Comparison of ENCODE assay signal across 10 mouse cellular contexts in the genomic region with DNA sequence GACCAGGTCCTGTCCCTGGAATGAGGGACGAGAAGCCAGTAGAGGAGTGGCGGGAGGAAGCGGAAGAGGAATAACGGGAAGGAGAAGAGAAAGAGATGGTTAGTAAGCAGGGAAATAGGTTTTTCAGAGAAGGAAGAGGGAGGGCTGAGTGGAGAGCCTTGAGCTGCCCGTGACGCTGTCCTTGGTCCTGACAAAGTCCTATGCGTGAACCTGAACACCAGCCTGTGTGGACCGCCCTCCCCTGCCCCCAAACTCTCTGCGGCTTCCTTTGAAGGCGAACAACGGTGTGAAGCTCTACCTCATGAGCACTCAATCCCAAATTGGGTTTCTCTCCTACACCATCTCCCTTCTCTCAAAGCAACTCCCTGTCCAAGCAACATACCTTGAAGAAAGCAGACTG. TPM values are rescaled to one million over a fixed set of nuclear protein-coding genes. Genes with fewer than 3 reads are reported as not detected.
DNase-seq lines count a peak whose midpoint lies in the region; ATAC-seq lines count a peak whose summit lies in the region.
"Had no signal": no experiment of that assay in that cellular context is flagged by ENCODE, and none has a peak within 500 bp of the region (broad histone marks: within the 10 kb centered on the region; RNA-seq: fewer than 3 reads in every experiment).

No protein-coding gene starts in this region.

- H3K36me3 ChIP-seq in midbrain, embryonic 11.5 days (ENCODE audit: control insufficient read depth, insufficient read depth, low read length): no peaks in the 10 kb centered on the region
- H3K36me3 ChIP-seq in midbrain, embryonic 16.5 days (ENCODE audit: control insufficient read depth, insufficient read depth, low read length): no peaks in the 10 kb centered on the region
- H3K36me3 ChIP-seq: stomach, embryonic 15.5 days had no signal

- no peak overlapping the region for H3K4me3 ChIP-seq in midbrain, embryonic 11.5 days (ENCODE audit: low read depth, low read length)
- H3K4me3 ChIP-seq in midbrain, embryonic 16.5 days (ENCODE audit: low read depth, low read length): no peak overlapping the region
- H3K4me3 ChIP-seq: stomach, embryonic 15.5 days had no signal

- H3K9me3 ChIP-seq in midbrain, embryonic 11.5 days (ENCODE audit: control insufficient read depth, low read length): no peaks in the 10 kb centered on the region
- no peaks in the 10 kb centered on the region for H3K9me3 ChIP-seq in midbrain, embryonic 16.5 days (replicated peaks; ENCODE audit: control insufficient read depth, low read length, poor library complexity, severe bottlenecking)
- H3K9me3 ChIP-seq: stomach, embryonic 15.5 days had no signal

- H3K9ac ChIP-seq in midbrain, embryonic 11.5 days (ENCODE audit: low read length): no peak overlapping the region
- no peak overlapping the region for H3K9ac ChIP-seq in midbrain, embryonic 16.5 days (ENCODE audit: low read depth, low read length)
- H3K9ac ChIP-seq: stomach, embryonic 15.5 days had no signal

- no peak overlapping the region for H3K27ac ChIP-seq in midbrain, embryonic 11.5 days (ENCODE audit: low read depth, low read length)
- H3K27ac ChIP-seq in midbrain, embryonic 16.5 days (ENCODE audit: low read length): no peak overlapping the region
- H3K27ac ChIP-seq: macrophage; stomach, embryonic 15.5 days had no signal

- H3K4me2 ChIP-seq in midbrain, embryonic 11.5 days: no peak overlapping the region
- no peak overlapping the region for H3K4me2 ChIP-seq in midbrain, embryonic 16.5 days (ENCODE audit: low read length)
- H3K4me2 ChIP-seq: stomach, embryonic 15.5 days had no signal

- no peaks in the 10 kb centered on the region for H3K27me3 ChIP-seq in midbrain, embryonic 11.5 days (ENCODE audit: control insufficient read depth, insufficient read depth, low read length)
- no peaks in the 10 kb centered on the region for H3K27me3 ChIP-seq in midbrain, embryonic 16.5 days (ENCODE audit: control insufficient read depth, insufficient read depth, low read depth, low read length)

- H3K4me1 ChIP-seq in midbrain, embryonic 11.5 days (ENCODE audit: control insufficient read depth, insufficient read depth, low read length): no peaks in the 10 kb centered on the region
- no peaks in the 10 kb centered on the region for H3K4me1 ChIP-seq in midbrain, embryonic 16.5 days (ENCODE audit: control insufficient read depth, insufficient read depth, low read length)
- H3K4me1 ChIP-seq: stomach, embryonic 15.5 days had no signal

- no peak for ATAC-seq in midbrain, embryonic 11.5 days (ENCODE audit: low FRiP score)
- ATAC-seq in midbrain, embryonic 16.5 days: no peak

- peak; percentile 33 to 68 for DNase-seq in adrenal gland, adult (ENCODE audit: inconsistent age in 2 of 2, low spot score in 1 of 2)
- no peak for DNase-seq in adrenal gland, adult 8-10 months
- DNase-seq in midbrain, embryonic 11.5 days (ENCODE audit: low spot score, missing footprints): peak; percentile 81
- DNase-seq in kidney, postnatal 14 days: peak; percentile 66
- peak; percentile 27 to 43 for DNase-seq in thymus, postnatal 36 days
- DNase-seq in right cerebral cortex, adult 2 months (ENCODE audit: low spot score in 2 of 2): no peak
- no peak for DNase-seq in cerebellum, adult 18-20 months

- WGBS in midbrain, embryonic 11.5 days: 38% methylated on average over 11 of the region's 11 CpGs
- 36% methylated on average over 11 of the region's 11 CpGs for WGBS in midbrain, embryonic 16.5 days

RNA-seq across cellular contexts. Expression of a gene that starts 22.8 kb away (rescaled TPM):
- 10 to 100 TPM in 2 of 4 experiments, 1 to 10 TPM in 2; 6.2 to 13.8 (median 9.5) TPM for total RNA-seq in adrenal gland, adult 8-10 months (2022)
- polyA plus RNA-seq in midbrain, embryonic 11.5 days (2014; fragmentation: Nextera tagmentation; extraction: Ambion mirVana): 0.38 and 0.39 TPM in 2 replicates
- polyA plus RNA-seq in midbrain, embryonic 16.5 days (2015; fragmentation: Nextera tagmentation; extraction: Ambion mirVana): 1.3 and 1.9 TPM in 2 replicates

RNA-seq across cellular contexts. Expression of a gene that starts 50.6 kb away (rescaled TPM):
- 10 to 100 TPM; 53.1 to 96.1 (median 73.9) TPM for total RNA-seq in adrenal gland, adult 8-10 months (2022)
- 17.7 and 20.4 TPM in 2 replicates for polyA plus RNA-seq in midbrain, embryonic 11.5 days (2014; fragmentation: Nextera tagmentation; extraction: Ambion mirVana)
- 95.9 and 101 TPM in 2 replicates for polyA plus RNA-seq in midbrain, embryonic 16.5 days (2015; fragmentation: Nextera tagmentation; extraction: Ambion mirVana)

RNA-seq across cellular contexts. Expression of a gene that starts 52.4 kb away (rescaled TPM):
- under 1 TPM; 0.12 to 1.00 (median 0.56) TPM for total RNA-seq in adrenal gland, adult 8-10 months (2022)
- polyA plus RNA-seq in midbrain, embryonic 11.5 days (2014; fragmentation: Nextera tagmentation; extraction: Ambion mirVana): 0.17 and 0.19 TPM in 2 replicates
- polyA plus RNA-seq in midbrain, embryonic 16.5 days (2015; fragmentation: Nextera tagmentation; extraction: Ambion mirVana): 2.9 and 3.9 TPM in 2 replicates
- polyA plus RNA-seq: macrophage had no signal

RNA-seq across cellular contexts. Expression of a gene that starts 52.6 kb away (rescaled TPM):
- not detected for total RNA-seq in adrenal gland, adult 8-10 months (2022)
- 0.27 and 0.32 TPM in 2 replicates for polyA plus RNA-seq in midbrain, embryonic 11.5 days (2014; fragmentation: Nextera tagmentation; extraction: Ambion mirVana)
- not detected in 2 replicates for polyA plus RNA-seq in midbrain, embryonic 16.5 days (2015; fragmentation: Nextera tagmentation; extraction: Ambion mirVana)
- polyA plus RNA-seq: macrophage had no signal

Comparison
In these comparisons a context has a peak if more than half of its experiments do, and no peak if none do; other contexts are left out.
1. DNase-seq: peak in adrenal gland, adult (2 of 2), midbrain, embryonic 11.5 days (single experiment), kidney, postnatal 14 days (single experiment) and thymus, postnatal 36 days (2 of 2); none in adrenal gland, adult 8-10 months (single experiment), right cerebral cortex, adult 2 months (0 of 2) and cerebellum, adult 18-20 months (0 of 2).